Mouse (Mus musculus) MEL (cell line): ENCODE data around the gene Fam102b. TPM values are rescaled to one million over a fixed set of nuclear protein-coding genes. Genes with fewer than 3 reads are reported as not detected.
A peak's percentile ranks its signal among the peaks of the same experiment; 100 is the strongest.

Experiments
- DNase-seq: peaks from one replicate; pipeline ENCODE4 v3.0.0; 2011; ENCODE audit warnings: low read depth, low spot score
- H3K27ac ChIP-seq: 2 replicates; pipeline ENCODE4 v1.5.1; 2012; ENCODE audit warnings: low read depth, mild to moderate bottlenecking, control low read depth, low read length, moderate library complexity; ENCODE audit not compliant: control insufficient read depth
- H3K27me3 ChIP-seq, 2 experiments: fragments of 150-350 bp in 1 of 2; sonication (generic) in 1 of 2; 2 replicates each; pipeline ENCODE4 v1.6.1; 2012; ENCODE audit warnings: low read length in 2 of 2, mild to moderate bottlenecking in 2 of 2, improper control_type of control experiment in 1 of 2, moderate library complexity in 1 of 2; ENCODE audit not compliant: insufficient read depth in 2 of 2, control insufficient read depth in 1 of 2
- H3K36me3 ChIP-seq, 2 experiments: 2 replicates each; pipeline ENCODE4 v1.6.1; 2012 to 2014; ENCODE audit warnings: low read length in 2 of 2, improper control_type of control experiment in 1 of 2, inconsistent platforms in 1 of 2, mild to moderate bottlenecking in 1 of 2; ENCODE audit not compliant: insufficient read depth in 2 of 2, control insufficient read depth in 1 of 2
- H3K4me1 ChIP-seq, 2 experiments: fragments of 150-350 bp in 1 of 2; sonication (generic) in 1 of 2; 2 replicates each; pipeline ENCODE4 v1.6.1; 2012; ENCODE audit warnings: low read length in 2 of 2, improper control_type of control experiment in 1 of 2, mild to moderate bottlenecking in 1 of 2; ENCODE audit not compliant: insufficient read depth in 2 of 2, control insufficient read depth in 1 of 2
- H3K4me3 ChIP-seq, 2 experiments: fragments of 150-350 bp in 1 of 2; sonication (generic) in 1 of 2; 2 replicates each; pipeline ENCODE4 v1.5.1; 2012; ENCODE audit warnings: low read depth in 2 of 2, low read length in 2 of 2, mild to moderate bottlenecking in 2 of 2, moderate library complexity in 2 of 2, control low read depth in 1 of 2, improper control_type of control experiment in 1 of 2; ENCODE audit not compliant: control insufficient read depth in 1 of 2, insufficient read depth in 1 of 2
- H3K79me2 ChIP-seq: 2 replicates; pipeline ENCODE4 v1.6.1; 2012; ENCODE audit warnings: mild to moderate bottlenecking, low read length, moderate library complexity; ENCODE audit not compliant: control insufficient read depth, poor library complexity, insufficient read depth
- H3K9ac ChIP-seq: 2 replicates; pipeline ENCODE4 v1.6.1; 2012; ENCODE audit warnings: low read depth, mild to moderate bottlenecking, control low read depth, low read length, moderate library complexity; ENCODE audit not compliant: control insufficient read depth, poor library complexity, severe bottlenecking
- H3K9me3 ChIP-seq: fragments of 150-350 bp; sonication (generic); replicated peaks from 2 replicates; pipeline ENCODE4 v1.6.1; 2012; ENCODE audit warnings: mild to moderate bottlenecking, low read length, improper control_type of control experiment, moderate library complexity; ENCODE audit not compliant: insufficient read depth
- BHLHE40 ChIP-seq: IDR thresholded peaks from 2 replicates; pipeline ENCODE4 v1.6.1; 2012; ENCODE audit warnings: low read depth, mild to moderate bottlenecking, inconsistent platforms, low read length, improper control_type of control experiment, borderline replicate concordance
- CHD2 ChIP-seq: IDR thresholded peaks from 2 replicates; pipeline ENCODE4 v1.6.1; 2011; ENCODE audit warnings: low read length, improper control_type of control experiment
- E2F4 ChIP-seq: IDR thresholded peaks from 2 replicates; pipeline ENCODE4 v1.6.1; 2011; ENCODE audit warnings: low read depth, low read length, improper control_type of control experiment, borderline replicate concordance
- EP300 ChIP-seq, 2 experiments: IDR thresholded peaks; 2 replicates each; pipeline ENCODE4 v1.6.1; 2011; ENCODE audit warnings: improper control_type of control experiment in 2 of 2, low read length in 2 of 2, low read depth in 1 of 2, mild to moderate bottlenecking in 1 of 2
- ETS1 ChIP-seq: IDR thresholded peaks from 2 replicates; pipeline ENCODE4 v1.6.1; 2012; ENCODE audit warnings: low read depth, mild to moderate bottlenecking, inconsistent platforms, low read length, improper control_type of control experiment, moderate library complexity
- JUND ChIP-seq: IDR thresholded peaks from 2 replicates; pipeline ENCODE4 v1.6.1; 2011; ENCODE audit warnings: low read depth, mild to moderate bottlenecking, improper control_type of control experiment, low read length
- MAZ ChIP-seq: IDR thresholded peaks from 2 replicates; pipeline ENCODE4 v1.6.1; 2012; ENCODE audit warnings: low read depth, mild to moderate bottlenecking, inconsistent platforms, low read length, improper control_type of control experiment
- MEF2A ChIP-seq: IDR thresholded peaks from 2 replicates; pipeline ENCODE4 v1.6.1; 2014; ENCODE audit warnings: low read depth, mild to moderate bottlenecking, inconsistent platforms, low read length, improper control_type of control experiment; ENCODE audit not compliant: poor library complexity, insufficient replicate concordance, severe bottlenecking; ENCODE audit errors: extremely low read depth
- MXI1 ChIP-seq: IDR thresholded peaks from 2 replicates; pipeline ENCODE4 v1.6.1; 2011; ENCODE audit warnings: mild to moderate bottlenecking, low read depth, low read length, improper control_type of control experiment
- POLR2A ChIP-seq, 2 experiments: IDR thresholded peaks; 2 replicates each; pipeline ENCODE4 v1.6.1; 2011 to 2012; ENCODE audit warnings: low read length in 2 of 2, mild to moderate bottlenecking in 2 of 2, control low read depth in 1 of 2, improper control_type of control experiment in 1 of 2, low read depth in 1 of 2, moderate library complexity in 1 of 2; ENCODE audit not compliant: control insufficient read depth in 1 of 2, insufficient read depth in 1 of 2, poor library complexity in 1 of 2
- POLR2AphosphoS2 ChIP-seq: IDR thresholded peaks from 2 replicates; pipeline ENCODE4 v1.6.1; 2011; ENCODE audit warnings: low read length, improper control_type of control experiment
- POLR2AphosphoS5 ChIP-seq: IDR thresholded peaks from 2 replicates; pipeline ENCODE4 v1.6.1; 2012; ENCODE audit warnings: low read depth, borderline replicate concordance, mild to moderate bottlenecking, inconsistent platforms, low read length, moderate library complexity, mixed read lengths
- RCOR1 ChIP-seq: IDR thresholded peaks from 2 replicates; pipeline ENCODE4 v1.6.1; 2012; ENCODE audit warnings: low read depth, mild to moderate bottlenecking, inconsistent platforms, low read length, improper control_type of control experiment
- SIN3A ChIP-seq: IDR thresholded peaks from 2 replicates; pipeline ENCODE4 v1.6.1; 2012; ENCODE audit warnings: low read length, improper control_type of control experiment, inconsistent platforms
- TBP ChIP-seq: IDR thresholded peaks from 2 replicates; pipeline ENCODE4 v1.8.0; 2011; ENCODE audit warnings: low read depth, low read length, improper control_type of control experiment
- TCF12 ChIP-seq: IDR thresholded peaks from 2 replicates; pipeline ENCODE4 v1.6.1; 2014; ENCODE audit warnings: low read depth, mild to moderate bottlenecking, inconsistent platforms, low read length, improper control_type of control experiment, moderate library complexity
- UBTF ChIP-seq: IDR thresholded peaks from 2 replicates; pipeline ENCODE4 v1.6.1; 2012; ENCODE audit warnings: low read depth, mild to moderate bottlenecking, inconsistent platforms, low read length, improper control_type of control experiment, moderate library complexity, borderline replicate concordance; ENCODE audit not compliant: insufficient read depth
- USF2 ChIP-seq, 2 experiments: IDR thresholded peaks; 2 replicates each; pipeline ENCODE4 v1.6.1; 2011 to 2012; ENCODE audit warnings: improper control_type of control experiment in 2 of 2, low read length in 2 of 2, borderline replicate concordance in 1 of 2, inconsistent platforms in 1 of 2, low read depth in 1 of 2, mild to moderate bottlenecking in 1 of 2; ENCODE audit not compliant: insufficient read depth in 1 of 2
- ZKSCAN1 ChIP-seq: IDR thresholded peaks from 2 replicates; pipeline ENCODE4 v1.6.1; 2012; ENCODE audit warnings: low read depth, mild to moderate bottlenecking, inconsistent platforms, low read length, improper control_type of control experiment, moderate library complexity
- ZMIZ1 ChIP-seq: IDR thresholded peaks from 2 replicates; pipeline ENCODE4 v1.6.1; 2012; ENCODE audit warnings: low read depth, mild to moderate bottlenecking, inconsistent platforms, low read length, improper control_type of control experiment, moderate library complexity
- ZNF384 ChIP-seq: IDR thresholded peaks from 2 replicates; pipeline ENCODE4 v1.6.1; 2012; ENCODE audit warnings: low read depth, mild to moderate bottlenecking, inconsistent platforms, low read length, improper control_type of control experiment
- polyA plus RNA-seq, 2 experiments: library from polyadenylated mRNA; stranded (reverse) in 1 of 2; unstranded in 1 of 2; fragments of >175 nt in 1 of 2; fragments of >200 nt in 1 of 2; gene quantifications; 2 replicates each; pipeline versions ENCODE4 v1.2.1 to v1.2.4; 2012; ENCODE audit warnings: low replicate concordance in 2 of 2, low read depth in 1 of 2; ENCODE audit not compliant: insufficient read length in 2 of 2, insufficient read depth in 1 of 2, missing spikeins in 1 of 2
- total RNA-seq: library from RNA; depleted of rRNA; stranded (reverse); fragments of 300-350 nt; gene quantifications from 2 replicates; pipeline ENCODE4 v1.2.3, GENCODE M21; 2012

The Fam102b gene
- total and polyA plus RNA-seq, 3 experiments, result 10.4 to 26.9 (median 14.1) TPM

- Histone ChIP-seq H3K79me2 (no peaks in the 10 kb centered on the region; the same call in 1 of the 2 replicates), H3K9me3 (no peaks in the 10 kb centered on the region)
- no peak for TF ChIP-seq POLR2A (IDR thresholded peaks at IDR 0.05; ENCODE audit: control insufficient read depth in 1 of 2, insufficient read depth in 1 of 2, low read depth in 1 of 2, low read length in 2 of 2, poor library complexity in 1 of 2)
- no peak for TF ChIP-seq ETS1
- no peak for TF ChIP-seq E2F4
- no peak for TF ChIP-seq TBP
- TF ChIP-seq ZMIZ1, result no peak
- no peak for TF ChIP-seq TCF12
- no peak for TF ChIP-seq MEF2A
- TF ChIP-seq POLR2AphosphoS5, result no peak
- no peak for TF ChIP-seq SIN3A
- no peak for TF ChIP-seq ZNF384
- TF ChIP-seq MAZ, result no peak
- TF ChIP-seq RCOR1, result no peak
- TF ChIP-seq BHLHE40, result no peak
- TF ChIP-seq CHD2, result no peak
- TF ChIP-seq EP300 (IDR thresholded peaks at IDR 0.05; ENCODE audit: low read depth in 1 of 2, low read length in 2 of 2), result no peak
- no peak for TF ChIP-seq POLR2AphosphoS2
- TF ChIP-seq USF2 (IDR thresholded peaks at IDR 0.05; ENCODE audit: borderline replicate concordance in 1 of 2, insufficient read depth in 1 of 2, low read depth in 1 of 2, low read length in 2 of 2), result no peak
These were observed 2.3 kb upstream of the Fam102b start for GRCm38 (mm10) chr3:109029661-109030060.

GRCm38 (mm10) chr3:109026991-109027470 lies 376 bp downstream of the Fam102b start:
- no peaks in the 10 kb centered on the region for H3K27me3 ChIP-seq
- peak overlapping the region; percentile 87 for H3K9ac ChIP-seq
- H3K79me2 ChIP-seq, result no peaks in the 10 kb centered on the region; the same call in 1 of the 2 replicates
- peaks cover 2 to 8% of the 10 kb centered on the region in 2 experiments; a peak in 3 of 4 replicates for H3K4me1 ChIP-seq
- H3K4me3 ChIP-seq, result peak overlapping the region; percentile 64 to 98
- H3K9me3 ChIP-seq, result no peaks in the 10 kb centered on the region
- peak overlapping the region; percentile 21; the same call in 1 of the 2 replicates for H3K27ac ChIP-seq
- TF ChIP-seq JUND, result no peak
- TF ChIP-seq MXI1, result no peak
- TF ChIP-seq UBTF, result 0 out of 2 replicates have a peak, but pooled peaks have one; percentile 82
- TF ChIP-seq ZKSCAN1, result no peak
- H3K36me3 ChIP-seq, result peaks cover 0 to 12% of the 10 kb centered on the region in 2 experiments; a peak in 2 of 4 replicates
- DNase-seq, result peak; percentile 73

More at GRCm38 (mm10) chr3:109029661-109030060, 2.3 kb upstream of the Fam102b start:
- peaks cover 0 to 5% of the 10 kb centered on the region in 2 experiments; a peak in 3 of 4 replicates for H3K4me1 ChIP-seq
- H3K36me3 ChIP-seq, result peaks cover 0 to 8% of the 10 kb centered on the region in 2 experiments; a peak in 1 of 4 replicates
- no peak overlapping the region for H3K4me3 ChIP-seq
- no peak for DNase-seq
- no peak overlapping the region for H3K9ac ChIP-seq
- no peak overlapping the region for H3K27ac ChIP-seq
- no peaks in the 10 kb centered on the region for H3K27me3 ChIP-seq
